Mouse (Mus musculus): ENCODE data around the gene Sertad2. TPM values are rescaled to one million over a fixed set of nuclear protein-coding genes. Genes with fewer than 3 reads are reported as not detected.

The Sertad2 gene
- polyA plus RNA-seq, 2 experiments, result 11.6 to 22.5 TPM

DNA sequence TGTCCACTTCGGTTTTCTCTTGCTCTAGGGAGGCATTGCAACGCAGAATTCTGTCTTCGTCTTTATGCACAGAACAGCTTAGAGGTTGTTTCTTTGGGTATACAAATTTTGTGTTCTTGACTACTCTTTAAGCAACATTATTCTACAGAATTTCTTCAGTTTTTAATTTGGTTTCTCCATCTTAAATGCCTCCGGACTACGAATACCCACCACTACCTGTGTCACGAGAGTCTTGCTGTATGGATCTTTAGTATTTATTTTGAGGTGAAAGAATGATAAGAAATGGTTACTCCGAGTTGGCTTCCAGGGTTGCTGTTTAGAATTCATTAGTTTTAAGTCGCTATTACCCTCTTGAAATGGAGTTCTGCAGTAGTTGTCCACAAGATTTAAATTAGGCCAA is 1.3 kb downstream of the Sertad2 start:
- no peak overlapping the region for H3K27ac ChIP-seq
- H3K36me3 ChIP-seq (replicated peaks; ENCODE audit: control insufficient read depth, insufficient read depth, low read depth), result no peaks in the 10 kb centered on the region
- no peak for ATAC-seq (ENCODE audit: insufficient read depth)
- DNase-seq (ENCODE audit: low read depth in 3 of 3, low spot score in 3 of 3), result no peak
- H3K9ac ChIP-seq (replicated peaks), result no peak overlapping the region
- peak overlapping the region; percentile 93 for H3K4me2 ChIP-seq (ENCODE audit: low read depth)
- no peak for TF ChIP-seq CTCF (IDR thresholded peaks at IDR 0.05; ENCODE audit: low read depth)
- TF ChIP-seq EP300 (IDR thresholded peaks at IDR 0.05; ENCODE audit: low read depth), result no peak
- H3K27me3 ChIP-seq (ENCODE audit: control insufficient read depth, insufficient read depth, low read length), result no peaks in the 10 kb centered on the region
- WGBS (ENCODE audit: insufficient replicate concordance), result 64% methylated on average over 8 of the region's 8 CpGs
- no peaks in the 10 kb centered on the region for H3K9me3 ChIP-seq (ENCODE audit: control insufficient read depth, low read length)
- peak overlapping the region in 1 of 2 experiments; percentile 85; a peak in 1 of 4 replicates for H3K4me3 ChIP-seq (ENCODE audit: insufficient read depth in 1 of 2, low read depth in 2 of 2, low read length in 2 of 2)
- H3K4me1 ChIP-seq (replicated peaks; ENCODE audit: control insufficient read depth in 2 of 2, insufficient read depth in 2 of 2, low read length in 1 of 2), result peaks cover 4 to 20% of the 10 kb centered on the region in 2 experiments; a peak in 3 of 4 replicates

DNA sequence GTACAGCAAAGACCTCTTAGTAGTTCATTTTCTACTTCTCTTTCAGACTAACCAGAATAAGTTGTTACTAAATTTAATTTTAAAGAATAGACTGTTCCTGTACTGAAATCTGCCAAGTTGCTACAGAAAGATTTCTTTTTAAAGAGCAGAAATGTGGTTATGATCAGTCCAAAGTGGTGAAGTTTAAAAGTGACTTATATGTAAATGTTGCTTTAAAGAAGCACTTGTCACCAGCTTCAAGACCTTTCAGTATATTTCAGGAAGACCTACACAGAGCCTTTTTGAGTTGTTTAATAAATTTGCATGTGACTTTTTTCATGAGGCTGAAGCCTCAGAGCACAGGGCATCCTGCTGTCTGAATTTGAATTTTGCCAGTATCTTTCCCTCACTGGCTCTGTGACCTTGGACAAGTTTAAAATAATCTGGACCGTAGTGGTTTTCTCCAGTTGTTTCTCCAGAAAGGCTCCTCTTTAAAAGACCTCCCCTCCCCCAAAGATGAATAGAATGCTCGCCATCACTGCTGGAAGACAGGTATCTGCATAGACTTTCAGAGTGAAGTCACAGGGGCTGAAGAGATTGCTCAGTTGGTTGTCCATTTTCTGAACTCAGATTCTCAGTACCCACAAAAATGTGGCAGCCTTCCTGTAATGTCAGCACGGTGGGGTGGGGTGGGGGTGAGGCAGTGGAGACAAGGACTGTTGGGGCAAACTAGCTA is 1.9 kb downstream of the Sertad2 start:
- Histone ChIP-seq H3K27me3 (ENCODE audit: control insufficient read depth, insufficient read depth, low read length) (no peaks in the 10 kb centered on the region), H3K36me3 (replicated peaks; ENCODE audit: control insufficient read depth, insufficient read depth, low read depth) (no peaks in the 10 kb centered on the region), H3K4me1 (replicated peaks; ENCODE audit: control insufficient read depth in 2 of 2, insufficient read depth in 2 of 2, low read length in 1 of 2) (peaks cover 4 to 19% of the 10 kb centered on the region in 2 experiments; a peak in 3 of 4 replicates), H3K9me3 (ENCODE audit: control insufficient read depth, low read length) (no peaks in the 10 kb centered on the region), H3K4me3 (ENCODE audit: insufficient read depth in 1 of 2, low read depth in 2 of 2, low read length in 2 of 2) (no peak overlapping the region), H3K9ac (replicated peaks) (no peak overlapping the region), H3K4me2 (ENCODE audit: low read depth) (no peak overlapping the region), H3K27ac (no peak overlapping the region)
- TF ChIP-seq CTCF (IDR thresholded peaks at IDR 0.05; ENCODE audit: low read depth), result no peak
- no peak for TF ChIP-seq EP300 (IDR thresholded peaks at IDR 0.05; ENCODE audit: low read depth)
- 51% methylated on average over 3 of the region's 3 CpGs for WGBS (ENCODE audit: insufficient replicate concordance)
- DNase-seq (ENCODE audit: low read depth in 3 of 3, low spot score in 3 of 3) (no peak), ATAC-seq (ENCODE audit: insufficient read depth) (no peak)

DNA sequence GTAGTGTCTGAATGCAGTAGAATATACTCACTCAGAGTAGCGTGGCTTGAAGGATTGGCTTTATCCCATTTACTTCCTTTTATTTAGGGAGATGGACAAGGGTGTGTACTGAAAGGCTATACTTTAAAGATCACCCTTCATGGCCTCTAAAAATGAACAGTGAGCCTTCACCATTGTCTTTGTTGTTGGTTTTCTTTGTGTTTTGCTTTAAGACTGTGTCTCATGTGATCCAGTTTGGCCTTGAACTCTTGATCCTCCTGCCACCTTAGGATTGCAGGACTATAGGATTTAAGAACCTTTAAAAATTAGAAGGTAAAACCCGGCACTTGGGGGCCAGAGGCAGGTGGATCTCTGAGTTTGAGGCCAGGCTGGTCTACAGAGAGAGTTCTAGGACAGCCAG is 6.4 kb downstream of the Sertad2 start:
- Histone ChIP-seq H3K4me1 (replicated peaks; ENCODE audit: control insufficient read depth in 2 of 2, insufficient read depth in 2 of 2, low read length in 1 of 2) (peaks cover 0 to 5% of the 10 kb centered on the region in 2 experiments; a peak in 3 of 4 replicates), H3K9me3 (ENCODE audit: control insufficient read depth, low read length) (no peaks in the 10 kb centered on the region), H3K4me3 (ENCODE audit: insufficient read depth in 1 of 2, low read depth in 2 of 2, low read length in 2 of 2) (no peak overlapping the region), H3K36me3 (replicated peaks; ENCODE audit: control insufficient read depth, insufficient read depth, low read depth) (no peaks in the 10 kb centered on the region), H3K9ac (replicated peaks) (no peak overlapping the region), H3K27me3 (ENCODE audit: control insufficient read depth, insufficient read depth, low read length) (no peaks in the 10 kb centered on the region), H3K27ac (no peak overlapping the region), H3K4me2 (ENCODE audit: low read depth) (no peak overlapping the region)
- TF ChIP-seq CTCF (IDR thresholded peaks at IDR 0.05; ENCODE audit: low read depth) (no peak), EP300 (IDR thresholded peaks at IDR 0.05; ENCODE audit: low read depth) (no peak)
- 62% methylated on average over 2 of the region's 2 CpGs for WGBS (ENCODE audit: insufficient replicate concordance)
- DNase-seq (ENCODE audit: low read depth in 3 of 3, low spot score in 3 of 3) (no peak), ATAC-seq (ENCODE audit: insufficient read depth) (no peak)

DNA sequence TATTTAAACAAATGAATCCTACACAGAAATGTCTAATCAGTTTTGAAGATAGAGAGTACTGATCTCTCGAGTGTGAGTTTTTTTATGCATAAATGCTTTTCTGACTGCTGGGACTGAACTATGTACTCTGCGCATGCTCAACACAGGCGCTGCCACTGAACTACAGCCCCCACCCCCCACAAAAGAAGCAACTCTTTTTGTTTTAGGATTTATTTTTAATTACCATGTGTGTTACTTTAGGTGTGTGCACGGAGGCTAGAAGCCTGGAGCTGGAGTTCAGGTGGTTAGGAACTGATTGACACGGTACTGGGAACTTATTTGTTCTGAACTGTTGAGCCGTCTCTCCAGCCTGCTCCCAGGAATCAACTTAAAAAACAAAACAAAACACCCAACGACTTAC is 7.1 kb downstream of the Sertad2 start:
- Histone ChIP-seq H3K27ac (no peak overlapping the region), H3K4me1 (replicated peaks; ENCODE audit: control insufficient read depth in 2 of 2, insufficient read depth in 2 of 2, low read length in 1 of 2) (peaks cover 0 to 5% of the 10 kb centered on the region in 2 experiments; a peak in 3 of 4 replicates), H3K4me3 (ENCODE audit: insufficient read depth in 1 of 2, low read depth in 2 of 2, low read length in 2 of 2) (no peak overlapping the region), H3K36me3 (replicated peaks; ENCODE audit: control insufficient read depth, insufficient read depth, low read depth) (no peaks in the 10 kb centered on the region), H3K27me3 (ENCODE audit: control insufficient read depth, insufficient read depth, low read length) (no peaks in the 10 kb centered on the region), H3K9me3 (ENCODE audit: control insufficient read depth, low read length) (no peaks in the 10 kb centered on the region), H3K4me2 (ENCODE audit: low read depth) (no peak overlapping the region), H3K9ac (replicated peaks) (no peak overlapping the region)
- ATAC-seq (ENCODE audit: insufficient read depth), result no peak
- no peak for DNase-seq (ENCODE audit: low read depth in 3 of 3, low spot score in 3 of 3)
- 66% methylated on average over 7 of the region's 7 CpGs for WGBS (ENCODE audit: insufficient replicate concordance)
- no peak for TF ChIP-seq EP300 (IDR thresholded peaks at IDR 0.05; ENCODE audit: low read depth)
- TF ChIP-seq CTCF (IDR thresholded peaks at IDR 0.05; ENCODE audit: low read depth), result no peak

DNA sequence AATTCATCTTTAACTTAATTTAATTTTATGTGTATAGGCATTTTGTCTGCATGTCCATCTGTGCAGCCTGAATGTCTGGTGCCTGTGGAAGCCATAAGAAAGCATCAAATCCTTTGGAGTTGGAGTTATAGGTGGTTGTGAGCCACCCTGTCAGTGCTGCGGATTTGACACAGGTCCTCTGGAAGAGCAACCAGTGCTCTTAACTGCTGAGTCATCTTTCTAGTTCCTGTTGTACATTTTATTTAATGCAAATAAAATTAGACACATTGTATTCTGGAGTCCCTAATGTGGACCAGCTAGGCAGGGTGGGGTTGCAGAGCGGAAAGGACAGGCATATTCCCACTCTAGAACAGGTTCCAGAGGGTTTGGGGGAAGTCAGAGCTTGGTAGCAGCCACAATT is 9.0 kb downstream of the Sertad2 start:
- 80% methylated on average over 2 of the region's 2 CpGs for WGBS (ENCODE audit: insufficient replicate concordance)
- no peak for DNase-seq (ENCODE audit: low read depth in 3 of 3, low spot score in 3 of 3)
- H3K27ac ChIP-seq, result no peak overlapping the region

More for the DNA sequence above, 9.0 kb downstream of the Sertad2 start:
- H3K4me3 ChIP-seq (ENCODE audit: insufficient read depth in 1 of 2, low read depth in 2 of 2, low read length in 2 of 2), result no peak overlapping the region
- no peak for ATAC-seq (ENCODE audit: insufficient read depth)
- no peak overlapping the region for H3K4me2 ChIP-seq (ENCODE audit: low read depth)
- H3K9me3 ChIP-seq (ENCODE audit: control insufficient read depth, low read length), result no peaks in the 10 kb centered on the region
- TF ChIP-seq CTCF (IDR thresholded peaks at IDR 0.05; ENCODE audit: low read depth), result no peak
- no peak for TF ChIP-seq EP300 (IDR thresholded peaks at IDR 0.05; ENCODE audit: low read depth)
- no peaks in the 10 kb centered on the region for H3K36me3 ChIP-seq (replicated peaks; ENCODE audit: control insufficient read depth, insufficient read depth, low read depth)
- H3K9ac ChIP-seq (replicated peaks), result no peak overlapping the region
- H3K27me3 ChIP-seq (ENCODE audit: control insufficient read depth, insufficient read depth, low read length), result no peaks in the 10 kb centered on the region
- H3K4me1 ChIP-seq (replicated peaks; ENCODE audit: control insufficient read depth in 2 of 2, insufficient read depth in 2 of 2, low read length in 1 of 2), result peaks cover 13 to 20% of the 10 kb centered on the region in 2 experiments
